Mouse (Mus musculus) monocyte, adult 2 months (primary cell): Measurements from ENCODE around the gene Cacna1h.

Experiments
- DNase-seq, 2 experiments: peaks; one replicate each; pipeline ENCODE4 v3.0.0; 2022; ENCODE audit warnings: low spot score in 2 of 2, low read depth in 1 of 2

Cacna1h gene

DNA sequence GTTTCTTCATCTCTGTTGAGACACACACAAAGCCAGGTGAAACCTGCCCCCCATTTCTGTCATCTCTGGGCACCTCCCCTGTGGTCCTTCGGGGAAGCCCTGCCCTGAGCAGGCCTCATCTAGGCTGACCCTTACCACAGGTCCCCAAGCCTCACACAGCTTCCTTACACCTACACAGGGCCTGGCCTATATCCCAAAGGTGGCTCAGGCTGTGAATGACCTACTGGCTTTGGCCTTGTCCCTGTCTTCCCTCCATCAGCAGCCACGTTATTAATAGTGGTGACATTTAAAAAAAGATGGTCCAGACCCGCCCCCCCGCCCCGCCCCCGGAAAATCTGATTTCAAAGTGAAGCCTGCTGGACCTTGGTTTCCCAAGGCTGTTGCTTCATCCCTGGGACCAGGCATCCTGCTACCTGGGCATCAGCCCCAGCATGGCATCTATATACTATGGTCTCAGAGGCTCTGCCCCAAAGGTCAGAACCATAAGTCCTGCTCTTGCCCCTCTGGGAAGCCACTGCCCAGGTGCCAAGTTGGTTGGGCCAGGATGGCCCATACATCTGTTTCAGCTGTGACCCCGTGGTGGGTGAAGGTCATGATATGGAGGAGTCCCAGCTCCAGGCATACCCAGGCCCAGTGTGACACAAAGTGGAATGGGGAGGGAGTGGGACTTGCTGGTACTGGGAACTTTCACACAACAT, 25.1 kb downstream of the Cacna1h start:
- DNase-seq, result no peak

DNA sequence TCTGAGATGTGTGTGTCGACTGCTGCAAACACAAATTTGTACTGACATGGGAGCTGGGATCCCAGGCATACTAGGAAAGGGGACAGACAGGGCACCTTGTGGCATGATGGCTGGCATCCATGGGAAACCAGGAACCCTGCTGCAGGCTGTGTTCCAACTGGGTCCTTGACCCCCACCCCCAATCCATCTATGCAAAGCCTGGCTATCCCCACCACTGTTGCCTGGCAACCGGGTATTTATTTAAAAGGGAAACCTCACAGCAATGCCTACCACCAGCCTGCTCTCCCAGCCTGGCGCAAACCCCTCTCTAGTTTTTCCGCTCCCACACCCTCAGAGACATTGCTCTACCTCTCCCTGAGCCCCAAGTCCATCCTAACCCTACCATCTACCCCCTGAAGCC, 26.2 kb downstream of the Cacna1h start:
- no peak for DNase-seq

DNA sequence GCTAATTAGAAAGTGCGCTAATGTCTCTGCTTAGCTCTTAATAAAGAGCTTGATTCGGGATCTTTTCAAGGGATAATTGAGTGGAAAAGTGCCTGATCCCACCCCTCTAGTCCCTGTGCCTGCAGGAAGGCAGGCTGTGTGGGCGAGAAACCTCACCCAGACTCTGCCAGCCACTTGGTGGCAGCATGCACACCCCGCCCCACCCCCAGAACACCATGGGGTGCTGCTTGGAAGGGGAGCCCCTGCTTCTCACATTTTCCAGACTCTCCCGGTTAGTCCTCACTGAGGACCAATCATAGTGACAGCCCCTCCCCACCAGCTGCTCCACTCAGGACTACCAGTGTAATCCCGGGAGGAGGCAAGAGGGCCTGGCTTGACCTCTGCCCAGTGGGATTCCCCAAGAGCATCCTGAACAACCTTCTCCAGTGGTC, 27.6 kb downstream of the Cacna1h start:
- DNase-seq, result no peak

DNA sequence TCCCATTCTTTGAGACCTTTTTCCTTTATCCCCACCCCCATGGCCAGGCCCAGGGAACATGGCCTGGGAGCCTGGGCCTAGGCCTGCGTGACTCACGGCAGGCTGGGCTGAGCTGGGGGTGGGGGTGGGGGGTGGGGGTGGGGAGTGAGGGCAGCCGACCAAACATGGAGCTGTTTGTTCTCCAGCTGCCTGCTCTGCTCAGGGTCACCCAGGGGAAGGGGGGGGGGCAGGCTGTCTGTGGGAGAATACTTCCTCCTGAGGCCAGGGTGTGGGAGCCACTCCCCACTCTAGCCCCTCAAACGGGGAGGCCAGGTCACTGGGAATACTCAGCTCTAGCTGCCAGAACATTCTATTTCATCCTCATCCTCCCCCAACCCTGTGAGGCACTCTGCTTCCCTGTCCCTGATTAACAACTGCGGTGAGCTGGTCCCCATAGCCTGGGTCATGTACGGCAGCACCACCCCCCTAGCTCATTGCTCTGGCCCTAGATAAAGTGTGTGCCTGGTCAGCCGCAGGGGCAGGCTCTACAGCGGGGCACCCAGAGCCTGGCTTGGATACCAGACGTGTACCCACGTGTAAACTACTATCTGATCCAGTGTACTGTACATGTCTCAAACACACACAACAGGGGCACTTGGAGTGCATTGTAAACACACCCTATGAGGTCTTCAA, 28.2 kb downstream of the Cacna1h start:
- DNase-seq, result no peak

DNA sequence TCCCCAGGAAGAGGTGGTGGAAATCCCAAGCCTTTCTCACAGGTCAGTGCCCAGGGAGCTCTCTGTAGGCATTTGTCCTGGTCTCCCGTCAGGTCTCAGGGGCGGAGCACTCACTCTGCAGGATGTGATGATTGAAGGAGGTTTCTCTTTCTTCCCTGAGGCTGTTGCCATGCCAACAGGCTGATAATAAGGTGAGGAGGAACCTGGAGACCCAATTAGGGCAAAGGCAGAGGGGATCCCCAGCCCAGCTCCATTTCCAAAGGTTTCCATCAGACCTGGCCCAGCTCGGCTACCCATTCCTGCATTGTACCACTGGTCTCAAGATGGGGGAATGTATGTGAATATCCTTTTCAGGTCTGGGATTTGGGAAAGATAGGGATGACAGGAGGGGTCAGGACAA, 29.4 kb downstream of the Cacna1h start:
- DNase-seq, result no peak

DNA sequence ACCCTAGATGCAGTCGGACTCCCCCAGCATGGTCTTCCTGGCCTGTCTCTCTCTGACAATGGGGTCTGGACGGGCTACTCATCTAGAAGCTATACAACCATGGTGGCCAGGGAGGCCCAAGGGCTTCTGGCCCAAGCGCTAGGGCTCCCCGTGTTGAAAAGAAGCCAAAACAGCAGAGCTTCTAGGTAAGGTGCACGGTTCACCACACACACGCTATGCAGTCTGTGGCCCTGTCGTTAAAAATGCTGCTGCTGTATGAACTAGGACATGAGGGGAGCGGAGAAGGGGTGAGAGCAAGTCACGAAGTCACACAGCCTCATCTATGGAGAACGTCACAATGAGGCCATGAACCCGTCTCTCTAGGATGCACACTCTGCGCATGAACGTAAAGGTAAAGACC, 31.4 kb downstream of the Cacna1h start:
- DNase-seq, result no peak

DNA sequence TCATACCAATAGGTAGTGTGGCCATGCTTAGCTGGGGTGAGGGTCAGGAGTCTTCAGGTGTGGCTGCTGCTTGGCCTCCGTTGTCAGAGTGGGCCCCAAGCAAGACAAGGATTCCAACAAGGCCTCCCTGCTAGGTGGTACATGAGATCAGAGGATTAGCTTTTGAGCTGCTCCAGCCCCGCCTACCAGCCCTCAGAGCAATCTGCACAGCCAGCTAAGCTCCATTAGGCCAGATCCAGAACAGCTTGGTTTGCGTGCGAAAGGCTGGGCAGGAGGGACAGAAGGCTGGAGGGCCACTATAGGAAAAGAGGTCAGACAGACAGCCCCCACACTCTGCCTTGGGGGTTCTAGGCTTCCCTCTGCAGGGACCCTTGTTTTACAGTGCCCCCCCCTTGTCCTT, 32.1 kb downstream of the Cacna1h start:
- no peak for DNase-seq

DNA sequence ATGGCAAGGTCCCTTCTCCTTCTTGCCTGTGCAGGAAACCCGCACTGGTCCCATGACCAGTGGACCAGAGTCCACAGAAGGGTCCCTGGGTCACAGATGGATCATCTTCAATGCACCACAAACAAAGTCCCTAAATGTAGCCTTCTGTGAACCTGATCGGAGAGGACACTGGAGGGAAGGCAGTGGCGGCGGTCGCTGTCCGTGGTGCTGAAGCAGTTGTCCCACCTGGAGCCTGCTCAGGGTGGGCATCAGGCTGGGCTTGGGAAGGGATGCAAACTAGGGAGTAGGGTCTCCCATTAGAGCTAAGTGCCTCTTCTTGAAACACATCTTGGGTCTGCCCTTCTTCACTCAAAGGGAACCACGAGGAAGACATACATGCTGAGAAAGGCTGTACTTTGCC, 33.1 kb downstream of the Cacna1h start:
- DNase-seq, result no peak

DNA sequence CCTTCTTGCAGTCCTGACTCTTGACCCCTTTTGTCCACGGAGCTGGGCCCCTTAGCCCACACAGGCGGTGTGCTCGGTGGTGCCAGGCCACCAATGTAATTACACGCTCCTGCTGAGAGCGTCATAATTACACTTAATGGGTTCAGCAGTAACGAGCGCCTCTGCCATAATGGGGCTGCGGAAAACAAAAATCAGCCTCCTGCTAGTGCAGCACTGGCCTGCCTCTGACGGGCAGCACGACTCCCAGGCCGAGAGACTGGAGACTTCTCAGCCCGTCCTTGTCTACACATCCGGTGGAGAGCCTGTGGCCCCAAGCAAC, 35.1 kb downstream of the Cacna1h start:
- DNase-seq, result no peak

DNA sequence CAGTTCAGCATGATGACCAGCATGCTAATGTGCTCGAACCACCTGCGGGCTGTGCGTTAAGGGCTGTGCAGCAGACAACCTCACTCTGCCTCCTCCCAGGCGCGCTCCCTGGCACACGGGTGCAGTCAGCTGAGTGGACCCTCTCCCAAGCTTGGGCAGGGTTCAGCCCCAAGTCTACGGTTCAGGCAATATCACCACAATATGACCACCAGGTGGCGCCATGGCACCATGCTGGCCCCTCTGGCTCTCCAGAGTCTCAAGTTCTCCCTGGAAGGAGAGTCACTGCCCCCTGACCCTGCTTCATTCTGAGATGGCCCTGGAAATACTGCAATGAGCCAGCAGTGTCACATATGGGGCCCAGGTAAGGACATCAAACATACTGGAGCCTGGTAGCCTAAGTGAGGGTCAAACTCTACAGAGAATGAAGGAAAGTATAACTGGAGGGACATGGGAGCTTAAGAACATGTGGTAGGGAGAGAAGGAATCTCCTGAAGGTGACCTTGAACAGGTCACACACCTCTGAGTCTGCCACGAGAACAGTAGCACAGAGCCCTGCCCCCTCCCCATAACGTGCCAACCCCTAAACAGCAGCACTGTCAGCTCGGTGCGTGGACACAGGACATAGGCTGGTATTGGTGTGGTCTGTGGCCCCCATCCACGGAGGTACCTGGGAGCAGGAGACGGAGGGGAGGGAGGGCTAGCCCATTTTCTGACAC, 35.6 kb downstream of the Cacna1h start:
- peak in 1 of 2 experiments; percentile 14 for DNase-seq

DNA sequence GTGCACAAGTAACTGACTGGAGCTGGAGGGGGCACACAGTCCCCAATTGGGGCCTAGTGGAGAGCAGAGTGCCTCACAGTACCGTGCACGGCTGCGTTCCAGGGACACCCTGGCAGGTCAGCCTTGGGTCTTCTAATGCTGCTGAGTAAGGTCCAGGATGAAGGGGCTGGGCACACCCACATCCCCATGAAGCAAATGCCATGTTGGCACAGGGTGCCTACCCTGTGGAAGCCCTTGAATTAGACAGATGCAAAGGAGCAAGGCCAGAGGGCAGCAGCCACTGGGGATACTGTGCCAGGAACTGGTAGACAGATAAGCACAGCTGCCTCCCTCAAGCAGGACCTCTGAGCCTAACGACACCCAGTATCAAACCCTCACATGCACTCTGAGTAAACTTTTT, 39.1 kb downstream of the Cacna1h start:
- no peak for DNase-seq

DNA sequence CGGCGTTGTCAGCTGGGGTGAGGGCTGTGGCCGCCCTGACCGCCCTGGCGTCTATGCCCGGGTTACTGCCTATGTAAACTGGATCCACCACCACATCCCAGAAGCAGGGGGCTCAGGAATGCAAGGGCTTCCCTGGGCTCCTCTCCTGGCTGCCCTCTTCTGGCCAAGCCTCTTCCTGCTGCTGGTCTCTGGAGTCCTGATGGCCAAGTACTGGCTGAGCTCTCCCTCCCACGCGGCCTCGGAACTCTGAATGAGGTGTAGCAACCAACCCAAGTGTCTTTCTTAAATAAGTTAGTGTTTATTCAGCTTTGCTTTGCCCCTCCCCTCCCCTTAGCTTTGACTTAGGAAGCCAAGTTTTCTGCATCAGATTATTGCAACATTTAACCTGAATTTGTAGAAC, 59.6 kb downstream of the Cacna1h start:
- no peak for DNase-seq

DNA sequence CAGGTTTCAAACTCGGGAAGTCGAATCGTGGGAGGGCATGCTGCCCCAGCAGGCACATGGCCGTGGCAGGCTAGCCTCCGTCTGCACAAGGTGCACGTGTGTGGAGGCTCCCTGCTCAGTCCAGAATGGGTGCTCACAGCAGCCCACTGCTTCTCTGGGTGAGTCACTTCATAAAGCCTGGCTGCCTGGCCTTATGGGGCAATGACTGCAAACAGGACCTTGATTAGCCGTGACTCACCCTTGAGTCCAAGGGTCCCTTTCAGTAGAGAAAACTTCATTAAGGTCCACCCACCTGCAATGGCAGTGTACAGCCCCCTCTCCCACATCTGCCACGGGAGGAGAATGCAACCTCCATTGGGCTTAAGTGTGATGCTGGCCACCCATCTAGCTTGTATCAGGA, 61.1 kb downstream of the Cacna1h start:
- DNase-seq, result no peak

DNA sequence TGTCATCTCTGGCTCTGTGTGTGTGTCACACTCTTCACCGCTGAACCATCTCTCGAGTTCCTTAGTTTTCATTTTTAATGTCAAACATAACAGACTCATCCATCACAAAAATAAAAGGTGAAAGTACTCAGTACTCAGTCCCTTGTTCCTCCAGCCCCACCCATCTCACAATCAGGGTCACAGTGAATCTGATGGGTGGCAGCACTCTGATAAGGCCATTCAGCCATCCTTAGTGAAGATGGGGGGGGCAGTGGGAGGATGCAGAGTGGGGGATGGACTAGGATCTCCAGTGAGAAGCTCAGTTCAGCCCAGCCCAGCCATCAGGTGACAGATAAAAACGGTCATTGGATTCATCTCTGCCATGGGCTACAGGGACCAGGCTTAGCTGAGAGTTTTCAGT, 64.6 kb downstream of the Cacna1h start, which contains the start of gene Tpsg1:
Gene Tpsg1 (plus strand): TSS at position 301 of the 400 bp plus-strand sequence.
- DNase-seq, result no peak

DNA sequence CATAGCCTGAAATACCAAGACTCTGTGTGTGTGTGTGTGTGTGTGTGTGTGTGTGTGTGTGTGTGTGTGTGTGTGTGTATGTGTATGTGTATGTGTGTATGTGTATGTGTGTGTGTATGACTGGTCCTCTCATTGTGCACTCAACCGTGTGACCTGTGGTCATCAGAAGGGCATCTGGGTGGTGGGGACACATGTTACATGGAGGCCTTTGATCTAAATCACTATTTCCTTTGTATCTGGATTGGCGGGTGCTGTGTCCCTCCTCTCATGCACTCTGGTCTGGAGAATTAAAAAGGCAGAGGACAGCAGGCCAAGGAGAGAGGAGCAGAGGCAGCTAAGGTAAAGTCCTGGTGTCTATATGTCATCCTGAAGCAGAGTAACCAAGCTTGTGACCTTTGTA, 67.6 kb downstream of the Cacna1h start, which contains the start of gene Tpsb2:
Gene Tpsb2 (plus strand): TSS at position 301 of the 400 bp plus-strand sequence.
- DNase-seq, result no peak

DNA sequence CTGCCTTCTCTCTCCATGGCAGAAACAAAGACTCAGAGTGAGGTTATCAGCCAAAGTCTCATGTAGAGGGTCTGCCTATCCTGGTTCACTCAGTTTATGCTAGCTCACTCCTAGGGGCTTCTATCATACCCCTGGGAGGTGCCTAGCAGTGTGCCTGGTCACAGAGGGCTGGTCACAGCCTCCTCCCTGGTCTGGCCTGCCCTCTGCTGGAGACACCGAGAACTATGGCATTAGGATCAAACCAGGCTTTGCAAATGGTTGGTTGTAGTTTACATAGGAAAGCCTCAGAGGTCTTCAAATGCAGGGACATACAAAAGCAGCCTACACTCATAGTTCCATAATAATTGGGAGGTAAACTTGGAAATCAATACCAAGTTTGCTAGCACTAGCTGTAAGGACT, 69.9 kb downstream of the Cacna1h start:
- DNase-seq, result no peak

DNA sequence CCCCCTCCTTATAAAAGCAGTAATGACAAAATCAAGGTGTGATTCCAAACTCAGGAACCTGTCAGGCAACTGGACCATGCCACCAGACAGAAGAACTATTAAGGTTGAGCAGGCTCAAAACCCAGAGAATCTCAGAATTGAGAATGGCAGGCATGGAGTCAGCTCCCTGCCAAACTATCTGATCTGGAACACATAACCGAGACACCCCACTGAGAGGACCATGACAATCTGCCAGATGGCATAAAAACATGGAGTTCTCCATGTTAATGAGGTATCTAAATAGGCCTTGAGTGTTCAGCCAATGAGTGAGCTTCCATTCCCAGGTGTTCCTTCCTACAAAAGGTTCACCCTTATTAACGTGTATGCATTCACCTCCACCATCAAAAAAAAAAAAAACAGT, 72.3 kb downstream of the Cacna1h start:
- DNase-seq, result no peak

DNA sequence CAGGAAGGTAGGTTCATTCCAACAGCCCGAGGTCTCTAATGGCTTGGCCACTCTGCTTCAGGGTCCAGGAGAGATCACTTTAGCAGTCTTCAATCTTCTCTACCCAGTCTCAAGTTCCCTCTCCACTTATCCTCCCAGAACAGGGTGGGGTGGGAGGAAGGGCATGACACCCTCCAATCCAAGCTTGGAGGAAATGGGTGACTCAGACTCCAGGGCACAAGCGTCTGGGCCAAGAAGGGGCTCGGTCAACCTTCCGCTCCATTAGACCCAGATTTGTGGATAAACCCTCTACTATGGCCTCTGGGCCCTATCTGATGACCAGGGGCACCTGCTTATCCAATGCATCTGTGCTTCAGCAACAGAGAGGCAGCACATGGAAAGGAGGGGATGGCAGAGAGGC, 88.1 kb downstream of the Cacna1h start, which contains the start of gene Tpsab1:
Gene Tpsab1 (minus strand): TSS at position 101 of the 400 bp plus-strand sequence.
- no peak for DNase-seq

DNA sequence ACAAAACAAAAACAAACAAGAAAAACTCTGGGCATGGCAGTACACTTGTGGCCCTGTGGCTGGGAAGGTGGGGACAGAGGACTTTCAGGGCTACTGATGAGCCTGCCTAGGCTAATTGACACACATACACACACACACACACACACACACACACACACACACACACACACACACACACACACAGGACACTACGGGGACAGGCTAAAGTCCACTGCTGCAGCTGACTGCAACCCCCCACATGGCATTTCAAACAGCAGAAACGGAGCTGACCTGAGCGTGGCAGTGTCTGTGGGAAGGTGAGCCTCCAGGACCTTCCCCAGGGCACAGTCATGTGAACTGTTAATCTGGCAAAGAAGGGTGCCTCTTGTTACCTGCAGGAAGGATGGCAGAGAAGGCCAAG, 92.1 kb downstream of the Cacna1h start:
- DNase-seq, result no peak

DNA sequence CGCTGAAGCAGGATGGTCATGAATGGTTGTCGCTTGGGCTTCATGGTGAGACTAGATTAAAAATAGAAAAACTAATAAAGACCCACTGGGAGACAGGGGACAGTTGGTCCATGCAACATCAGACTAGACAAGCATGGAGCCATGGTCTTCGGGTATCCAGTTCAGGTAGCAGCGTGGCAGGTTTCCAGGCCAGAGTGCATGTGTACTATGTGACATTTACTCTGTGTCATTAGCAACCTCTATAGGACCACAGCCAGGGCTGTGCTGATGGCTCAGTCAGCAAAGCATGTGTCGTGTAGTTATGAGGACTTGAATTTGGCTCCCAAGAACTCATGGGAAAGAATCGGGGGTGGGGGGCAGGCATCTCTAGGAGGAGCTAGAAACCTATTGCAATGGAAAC, 93.6 kb downstream of the Cacna1h start:
- no peak for DNase-seq

DNA sequence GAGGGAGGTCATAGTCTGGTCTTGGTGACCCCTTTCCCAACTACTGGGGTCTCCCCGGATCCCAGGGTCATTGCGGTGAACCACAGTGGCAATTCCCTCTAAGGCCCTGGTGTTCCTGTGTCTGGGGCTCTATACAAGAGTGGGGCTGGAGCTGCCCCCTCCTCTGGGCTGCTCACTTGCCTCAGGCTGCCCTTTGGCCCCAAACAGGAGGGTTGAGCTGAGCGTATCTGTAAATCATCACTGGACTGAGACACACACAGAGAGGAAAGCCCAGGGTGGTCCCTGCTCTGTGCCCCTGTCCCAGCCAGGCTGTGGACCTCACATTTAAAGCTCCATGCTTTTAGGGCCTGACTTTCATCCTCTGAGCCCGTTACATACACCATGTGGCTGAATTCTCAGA, 95.4 kb downstream of the Cacna1h start:
- DNase-seq, result no peak

DNA sequence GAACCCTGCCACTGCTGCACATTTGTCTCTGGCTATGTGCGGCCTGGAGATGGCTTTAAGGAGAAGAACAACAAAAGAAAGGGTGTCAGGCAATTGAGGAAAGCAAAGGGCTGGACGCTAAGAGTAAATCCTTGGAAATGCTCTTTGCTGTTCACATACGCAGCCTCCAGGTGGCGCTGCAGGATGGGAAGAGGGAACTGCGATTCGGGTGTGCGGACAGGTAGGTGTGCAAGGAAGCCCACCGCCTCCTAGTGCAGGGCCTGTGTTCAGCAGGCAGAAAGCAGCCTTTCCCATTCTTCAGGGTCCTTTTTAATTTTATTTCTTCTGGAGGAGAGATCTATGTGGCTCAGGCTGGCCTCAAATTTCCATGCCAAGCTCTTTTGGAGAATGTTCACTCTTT, 99.6 kb downstream of the Cacna1h start:
- no peak for DNase-seq
